In genomic region chr5:42989287-42989686, GRCm38 (mm10) we compare ENCODE assay signal across 21 mouse cellular contexts.
DNase-seq lines count a peak whose midpoint lies in the region; ATAC-seq and TF ChIP-seq lines count a peak whose summit lies in the region.
"Had no signal": no experiment of that assay in that cellular context is flagged by ENCODE, and none has a peak within 500 bp of the region (broad histone marks: within the 10 kb centered on the region; RNA-seq: fewer than 3 reads in every experiment).

No protein-coding gene starts in this region.

- peak; percentile 25; the same call in 1 of the 2 replicates for TF ChIP-seq EP300 in liver, postnatal 0 days (IDR thresholded peaks at IDR 0.05; ENCODE audit: low read depth)

- peak; percentile 90 for ATAC-seq in liver, postnatal 0 days
- ATAC-seq in liver, embryonic 11.5 days (replicated peaks; ENCODE audit: low FRiP score), result no peak
- ATAC-seq: activated CD4-positive, CD25-positive, alpha-beta regulatory T cell, adult 4 months; CD4-positive, CD25-positive, alpha-beta regulatory T cell, adult 4 months; Patski had no signal

- H3K27ac ChIP-seq in liver, adult 2 months (replicated peaks; ENCODE audit: insufficient read depth, low read depth, low read length), result no peak overlapping the region
- H3K27ac ChIP-seq in liver, postnatal 0 days (ENCODE audit: low read depth), result peak overlapping the region; percentile 39; the same call in 1 of the 2 replicates
- H3K27ac ChIP-seq in liver, embryonic 11.5 days (ENCODE audit: low read depth, low read length), result no peak overlapping the region

- no peak for TF ChIP-seq POLR2A in liver, adult 2 months (IDR thresholded peaks at IDR 0.05; ENCODE audit: extremely low read depth, insufficient read depth, low read length)

- H3K36me3 ChIP-seq in liver, adult 2 months (ENCODE audit: control insufficient read depth, insufficient read depth, low read length), result no peaks in the 10 kb centered on the region
- H3K36me3 ChIP-seq in liver, postnatal 0 days (replicated peaks; ENCODE audit: insufficient read depth, low read length), result no peaks in the 10 kb centered on the region
- no peaks in the 10 kb centered on the region for H3K36me3 ChIP-seq in liver, embryonic 11.5 days (ENCODE audit: control insufficient read depth, insufficient read depth, low read length)
- H3K36me3 ChIP-seq: G1E had no signal

- H3K9ac ChIP-seq in liver, adult 2 months (ENCODE audit: low read depth, low read length), result no peak overlapping the region
- H3K9ac ChIP-seq in liver, postnatal 0 days (replicated peaks), result no peak overlapping the region
- no peak overlapping the region for H3K9ac ChIP-seq in liver, embryonic 11.5 days (ENCODE audit: low read depth, low read length)

- H3K4me2 ChIP-seq in liver, postnatal 0 days (ENCODE audit: low read depth, low read length), result no peak overlapping the region
- no peak overlapping the region for H3K4me2 ChIP-seq in liver, embryonic 11.5 days

- TF ChIP-seq CTCF in liver, adult 2 months (IDR thresholded peaks at IDR 0.05; ENCODE audit: low read depth, low read length), result no peak
- TF ChIP-seq CTCF in liver, postnatal 0 days (IDR thresholded peaks at IDR 0.05; ENCODE audit: low read depth), result no peak

- no peaks in the 10 kb centered on the region for H3K27me3 ChIP-seq in liver, adult 2 months (ENCODE audit: control insufficient read depth, insufficient read depth, low read length)
- H3K27me3 ChIP-seq in liver, postnatal 0 days (ENCODE audit: insufficient read depth, low read length), result no peaks in the 10 kb centered on the region
- no peaks in the 10 kb centered on the region for H3K27me3 ChIP-seq in liver, embryonic 11.5 days (replicated peaks; ENCODE audit: control insufficient read depth, insufficient read depth, low read length)
- H3K27me3 ChIP-seq: CH12.LX had no signal

- no peaks in the 10 kb centered on the region for H3K9me3 ChIP-seq in liver, postnatal 0 days (ENCODE audit: low read length)
- H3K9me3 ChIP-seq in liver, embryonic 11.5 days (ENCODE audit: control insufficient read depth, low read length), result no peaks in the 10 kb centered on the region
- H3K9me3 ChIP-seq: G1E had no signal

- WGBS in liver, adult 2 months, result 27% methylated on average over 3 of the region's 3 CpGs
- 66% methylated on average over 3 of the region's 3 CpGs for WGBS in liver, postnatal 0 days (ENCODE audit: insufficient replicate concordance)
- whole genome bisulfite sequencing in liver, embryonic 11.5 days, result 78% methylated on average over 3 of the region's 3 CpGs

- no peaks in the 10 kb centered on the region for H3K79me2 ChIP-seq in liver, adult 2 months (ENCODE audit: control insufficient read depth, insufficient read depth, low read length)

- peaks cover 8% of the 10 kb centered on the region; the same call in 1 of the 2 replicates for H3K4me1 ChIP-seq in liver, adult 2 months (ENCODE audit: control insufficient read depth, insufficient read depth, low read length)
- H3K4me1 ChIP-seq in liver, postnatal 0 days (ENCODE audit: insufficient read depth), result no peaks in the 10 kb centered on the region
- H3K4me1 ChIP-seq in liver, embryonic 11.5 days (replicated peaks; ENCODE audit: control insufficient read depth, insufficient read depth, low read length), result no peaks in the 10 kb centered on the region

- DNase-seq in liver, adult 2 months (ENCODE audit: extremely low read depth, low read depth, low spot score), result peak; percentile 96
- no peak for DNase-seq in liver
- DNase-seq in liver, postnatal 0 days, result no peak
- DNase-seq in liver, embryonic 11.5 days (ENCODE audit: low spot score), result no peak
- peak; percentile 11 for DNase-seq in urinary bladder, postnatal 14 days (ENCODE audit: low spot score)
- no peak for DNase-seq in urinary bladder, postnatal 36 days (ENCODE audit: low spot score in 2 of 2)
- DNase-seq: adrenal gland, adult 2 months; adrenal gland, adult 8-10 months; adrenal gland, postnatal 10 days; adrenal gland, postnatal 14 days; adrenal gland, postnatal 25 days; adrenal gland, postnatal 36 days; B cell, adult 2 months; cerebellum, adult 11 months; cerebellum, adult 11-12 months; cerebellum, adult 18-20 months had no signal

- no peak overlapping the region for H3K4me3 ChIP-seq in liver, adult 2 months (ENCODE audit: insufficient read depth, low read depth, low read length)
- H3K4me3 ChIP-seq in liver, postnatal 0 days (ENCODE audit: low read depth, low read length), result no peak overlapping the region
- H3K4me3 ChIP-seq in liver, embryonic 11.5 days (ENCODE audit: low read depth, low read length), result no peak overlapping the region

Comparison
In these comparisons a context has a peak if more than half of its experiments do, and no peak if none do; other contexts are left out.
1. DNase-seq: peak in liver, adult 2 months (single experiment) and urinary bladder, postnatal 14 days (single experiment); none in liver (single experiment), liver, postnatal 0 days (single experiment), liver, embryonic 11.5 days (single experiment) and urinary bladder, postnatal 36 days (0 of 2).